Mouse (Mus musculus): ENCODE results near the gene Pde7b. TPM values are rescaled to one million over a fixed set of nuclear protein-coding genes. Genes with fewer than 3 reads are reported as not detected.
A peak's percentile ranks its signal among the peaks of the same experiment; 100 is the strongest.

The Pde7b gene
- polyA plus RNA-seq, 1 experiment from 2014 or later, result 7.6 TPM

- H3K9me3 ChIP-seq, result no peaks in the 10 kb centered on the region
- peaks cover 31% of the 10 kb centered on the region for H3K4me1 ChIP-seq (replicated peaks)
- no peaks in the 10 kb centered on the region for H3K36me3 ChIP-seq
- no peak for ATAC-seq (ENCODE audit: insufficient number of reproducible peaks, insufficient read depth, low FRiP score, low TSS enrichment, low read depth)
- peak overlapping the region; percentile 56 for H3K4me2 ChIP-seq
- WGBS, result 40% methylated on average over 9 of the region's 9 CpGs
- no peak overlapping the region for H3K9ac ChIP-seq (replicated peaks)
- H3K27me3 ChIP-seq, result no peaks in the 10 kb centered on the region
- H3K27ac ChIP-seq, result peak overlapping the region; percentile 20; the same call in 1 of the 2 replicates
- H3K4me3 ChIP-seq (replicated peaks), result peak overlapping the region; percentile 35
These were observed 2.0 kb downstream of the Pde7b start for GRCm38 (mm10) chr10:20722651-20723520.

GRCm38 (mm10) chr10:20719201-20719600, 5.7 kb downstream of the Pde7b start:
- no peaks in the 10 kb centered on the region for H3K27me3 ChIP-seq
- no peaks in the 10 kb centered on the region for H3K9me3 ChIP-seq
- WGBS, result 73% methylated on average over 2 of the region's 2 CpGs
- ATAC-seq (ENCODE audit: insufficient number of reproducible peaks, insufficient read depth, low FRiP score, low TSS enrichment, low read depth), result no peak
- no peak overlapping the region for H3K4me3 ChIP-seq (replicated peaks)
- H3K4me2 ChIP-seq, result no peak overlapping the region
- no peaks in the 10 kb centered on the region for H3K36me3 ChIP-seq
- H3K9ac ChIP-seq (replicated peaks), result no peak overlapping the region
- peaks cover 22% of the 10 kb centered on the region for H3K4me1 ChIP-seq (replicated peaks)
- no peak overlapping the region for H3K27ac ChIP-seq

GRCm38 (mm10) chr10:20700633-20701032, 24.2 kb downstream of the Pde7b start:
- Histone ChIP-seq H3K9ac (replicated peaks) (no peak overlapping the region), H3K27me3 (no peaks in the 10 kb centered on the region), H3K9me3 (no peaks in the 10 kb centered on the region), H3K27ac (no peak overlapping the region), H3K36me3 (no peaks in the 10 kb centered on the region), H3K4me2 (no peak overlapping the region), H3K4me1 (replicated peaks) (peaks cover 14% of the 10 kb centered on the region), H3K4me3 (replicated peaks) (no peak overlapping the region)
- whole genome bisulfite sequencing, result 47% methylated on average over 7 of the region's 7 CpGs
- ATAC-seq (ENCODE audit: insufficient number of reproducible peaks, insufficient read depth, low FRiP score, low TSS enrichment, low read depth), result peak; percentile 47; the same call in 1 of the 2 replicates

- no peak overlapping the region for H3K27ac ChIP-seq
- H3K9me3 ChIP-seq, result no peaks in the 10 kb centered on the region
- no peak for ATAC-seq (ENCODE audit: insufficient number of reproducible peaks, insufficient read depth, low FRiP score, low TSS enrichment, low read depth)
- no peak overlapping the region for H3K9ac ChIP-seq (replicated peaks)
- peaks cover 14% of the 10 kb centered on the region for H3K4me1 ChIP-seq (replicated peaks)
- WGBS, result 89% methylated on average over 9 of the region's 9 CpGs
- H3K27me3 ChIP-seq, result no peaks in the 10 kb centered on the region
- H3K36me3 ChIP-seq, result no peaks in the 10 kb centered on the region
- H3K4me2 ChIP-seq, result no peak overlapping the region
- H3K4me3 ChIP-seq (replicated peaks), result no peak overlapping the region
These were observed 25.0 kb downstream of the Pde7b start for GRCm38 (mm10) chr10:20699874-20700273.

GRCm38 (mm10) chr10:20695637-20696036, 29.2 kb downstream of the Pde7b start:
- H3K4me3 ChIP-seq (replicated peaks), result no peak overlapping the region
- no peaks in the 10 kb centered on the region for H3K9me3 ChIP-seq
- H3K9ac ChIP-seq (replicated peaks), result no peak overlapping the region
- ATAC-seq (ENCODE audit: insufficient number of reproducible peaks, insufficient read depth, low FRiP score, low TSS enrichment, low read depth), result no peak
- no peaks in the 10 kb centered on the region for H3K36me3 ChIP-seq
- no peak overlapping the region for H3K27ac ChIP-seq
- H3K4me1 ChIP-seq (replicated peaks), result peaks cover 9% of the 10 kb centered on the region
- WGBS, result 89% methylated on average over 11 of the region's 11 CpGs
- H3K4me2 ChIP-seq, result no peak overlapping the region
- H3K27me3 ChIP-seq, result no peaks in the 10 kb centered on the region

- H3K4me1 ChIP-seq (replicated peaks), result no peaks in the 10 kb centered on the region; the same call in 1 of the 2 replicates
- ATAC-seq (ENCODE audit: insufficient number of reproducible peaks, insufficient read depth, low FRiP score, low TSS enrichment, low read depth), result no peak
- no peaks in the 10 kb centered on the region for H3K36me3 ChIP-seq
- WGBS, result 86% methylated on average over 9 of the region's 9 CpGs
- no peak overlapping the region for H3K9ac ChIP-seq (replicated peaks)
- H3K4me3 ChIP-seq (replicated peaks), result no peak overlapping the region
- no peak overlapping the region for H3K27ac ChIP-seq
- no peak overlapping the region for H3K4me2 ChIP-seq
- H3K27me3 ChIP-seq, result no peaks in the 10 kb centered on the region
- H3K9me3 ChIP-seq, result no peaks in the 10 kb centered on the region
These were observed 34.9 kb downstream of the Pde7b start for GRCm38 (mm10) chr10:20690002-20690401.

GRCm38 (mm10) chr10:20684151-20684550, 40.7 kb downstream of the Pde7b start:
- H3K36me3 ChIP-seq, result no peaks in the 10 kb centered on the region
- no peaks in the 10 kb centered on the region for H3K4me1 ChIP-seq (replicated peaks)
- no peak overlapping the region for H3K27ac ChIP-seq
- no peak overlapping the region for H3K9ac ChIP-seq (replicated peaks)
- H3K9me3 ChIP-seq, result no peaks in the 10 kb centered on the region; the same call in 1 of the 2 replicates
- ATAC-seq (ENCODE audit: insufficient number of reproducible peaks, insufficient read depth, low FRiP score, low TSS enrichment, low read depth), result no peak
- no peaks in the 10 kb centered on the region for H3K27me3 ChIP-seq
- H3K4me3 ChIP-seq (replicated peaks), result no peak overlapping the region
- 89% methylated on average over 2 of the region's 2 CpGs for WGBS
- H3K4me2 ChIP-seq, result no peak overlapping the region

- no peak overlapping the region for H3K4me2 ChIP-seq
- no peak for ATAC-seq (ENCODE audit: insufficient number of reproducible peaks, insufficient read depth, low FRiP score, low TSS enrichment, low read depth)
- H3K4me3 ChIP-seq (replicated peaks), result no peak overlapping the region
- H3K9ac ChIP-seq (replicated peaks), result no peak overlapping the region
- H3K9me3 ChIP-seq, result no peaks in the 10 kb centered on the region; the same call in 1 of the 2 replicates
- no peak overlapping the region for H3K27ac ChIP-seq
- no peaks in the 10 kb centered on the region for H3K4me1 ChIP-seq (replicated peaks)
- no peaks in the 10 kb centered on the region for H3K27me3 ChIP-seq
- 94% methylated on average over 3 of the region's 3 CpGs for WGBS
- no peaks in the 10 kb centered on the region for H3K36me3 ChIP-seq
These were observed 43.9 kb downstream of the Pde7b start for GRCm38 (mm10) chr10:20680986-20681385.

GRCm38 (mm10) chr10:20675321-20675720, 49.6 kb downstream of the Pde7b start:
- WGBS, result 48% methylated on average over 3 of the region's 3 CpGs
- no peak for ATAC-seq (ENCODE audit: insufficient number of reproducible peaks, insufficient read depth, low FRiP score, low TSS enrichment, low read depth)
- H3K9me3 ChIP-seq, result no peaks in the 10 kb centered on the region
- no peaks in the 10 kb centered on the region for H3K36me3 ChIP-seq
- H3K27ac ChIP-seq, result no peak overlapping the region
- no peak overlapping the region for H3K9ac ChIP-seq (replicated peaks)
- H3K4me3 ChIP-seq (replicated peaks), result no peak overlapping the region
- no peaks in the 10 kb centered on the region for H3K27me3 ChIP-seq
- no peak overlapping the region for H3K4me2 ChIP-seq
- H3K4me1 ChIP-seq (replicated peaks), result no peaks in the 10 kb centered on the region

- Histone ChIP-seq H3K27me3 (no peaks in the 10 kb centered on the region), H3K36me3 (no peaks in the 10 kb centered on the region), H3K9me3 (no peaks in the 10 kb centered on the region), H3K4me3 (replicated peaks) (no peak overlapping the region), H3K4me1 (replicated peaks) (no peaks in the 10 kb centered on the region), H3K4me2 (no peak overlapping the region), H3K27ac (no peak overlapping the region), H3K9ac (replicated peaks) (no peak overlapping the region)
- 85% methylated on average over 4 of the region's 4 CpGs for WGBS
- ATAC-seq (ENCODE audit: insufficient number of reproducible peaks, insufficient read depth, low FRiP score, low TSS enrichment, low read depth), result no peak
These were observed 51.1 kb downstream of the Pde7b start for GRCm38 (mm10) chr10:20673798-20674197.

- Histone ChIP-seq H3K9me3 (no peaks in the 10 kb centered on the region), H3K4me3 (replicated peaks) (no peak overlapping the region), H3K4me1 (replicated peaks) (no peaks in the 10 kb centered on the region), H3K27me3 (no peaks in the 10 kb centered on the region), H3K9ac (replicated peaks) (no peak overlapping the region), H3K27ac (no peak overlapping the region), H3K4me2 (no peak overlapping the region), H3K36me3 (no peaks in the 10 kb centered on the region)
- no peak for ATAC-seq (ENCODE audit: insufficient number of reproducible peaks, insufficient read depth, low FRiP score, low TSS enrichment, low read depth)
- 86% methylated on average over 11 of the region's 11 CpGs for WGBS
These were observed 52.3 kb downstream of the Pde7b start for GRCm38 (mm10) chr10:20672591-20672990.

GRCm38 (mm10) chr10:20671621-20672020, 53.3 kb downstream of the Pde7b start:
- 81% methylated on average over 5 of the region's 5 CpGs for WGBS
- no peak for ATAC-seq (ENCODE audit: insufficient number of reproducible peaks, insufficient read depth, low FRiP score, low TSS enrichment, low read depth)

More at GRCm38 (mm10) chr10:20671621-20672020, 53.3 kb downstream of the Pde7b start:
- H3K9ac ChIP-seq (replicated peaks), result no peak overlapping the region
- H3K27ac ChIP-seq, result no peak overlapping the region
- no peaks in the 10 kb centered on the region for H3K36me3 ChIP-seq
- H3K4me1 ChIP-seq (replicated peaks), result no peaks in the 10 kb centered on the region
- no peaks in the 10 kb centered on the region for H3K9me3 ChIP-seq
- H3K4me3 ChIP-seq (replicated peaks), result no peak overlapping the region
- no peak overlapping the region for H3K4me2 ChIP-seq
- H3K27me3 ChIP-seq, result no peaks in the 10 kb centered on the region

Measured in limb, embryonic 12.5 days (tissue).